Mouse (Mus musculus) embryonic facial prominence, embryonic 10.5 days (tissue): ENCODE measurements around the gene Clstn2. TPM values are rescaled to one million over a fixed set of nuclear protein-coding genes. Genes with fewer than 3 reads are reported as not detected.

Experiments used
- DNase-seq: peaks from one replicate; pipeline ENCODE4 v3.0.0-alpha.2; 2017; ENCODE audit warnings: low spot score
- H3K27ac ChIP-seq: fragments of 300-500 bp; sonication (generic); replicated peaks from 2 replicates; pipeline ENCODE4 v1.5.1; 2016; ENCODE audit warnings: mild to moderate bottlenecking
- H3K27me3 ChIP-seq: fragments of 300-500 bp; sonication (generic); replicated peaks from 2 replicates; pipeline ENCODE4 v1.6.1; 2016; ENCODE audit warnings: low read depth, mild to moderate bottlenecking; ENCODE audit not compliant: poor library complexity, severe bottlenecking
- H3K36me3 ChIP-seq: fragments of 300-500 bp; sonication (generic); replicated peaks from 2 replicates; pipeline ENCODE4 v1.6.1; 2016; ENCODE audit warnings: mild to moderate bottlenecking, moderate library complexity
- H3K4me1 ChIP-seq: fragments of 300-500 bp; sonication (generic); 2 replicates; pipeline ENCODE4 v1.6.1; 2016
- H3K4me3 ChIP-seq: fragments of 300-500 bp; sonication (generic); 2 replicates; pipeline ENCODE4 v1.5.1; 2016; ENCODE audit warnings: mild to moderate bottlenecking, moderate library complexity
- H3K9me3 ChIP-seq: fragments of 300-500 bp; sonication (generic); 2 replicates; pipeline ENCODE4 v1.6.1; 2016; ENCODE audit warnings: mild to moderate bottlenecking
- WGBS: fragments of 180-500 bp; shearing (Covaris S2); methylation state at CpG from one replicate; pipeline ENCODE4 v1.1.7; 2016; 5-methylcytosine and 5-hydroxymethylcytosine counted together
- polyA plus RNA-seq: library from polyadenylated mRNA; unstranded; fragments of >200 nt; fragmentation: Nextera tagmentation; extraction: Ambion mirVana; gene quantifications from 2 replicates; pipeline ENCODE4 v1.2.1, GENCODE M21; 2016

Clstn2 gene
- polyA plus RNA-seq, result 0.63 and 0.76 TPM in 2 replicates

GRCm38 (mm10) chr9:98032573-98033272, at the start of gene Clstn2:
Gene Clstn2, minus strand, starts transcription at chr9:98033181.
- peak within 1 kb of the TSS; percentile 67 for H3K27ac ChIP-seq
- WGBS, result 2% methylated on average over 73 of the region's 73 CpGs
- peaks cover 53% of the 10 kb centered on the region for H3K27me3 ChIP-seq
- peak within 1 kb of the TSS; percentile 75 for H3K4me3 ChIP-seq
- no peaks in the 10 kb centered on the region for H3K36me3 ChIP-seq
- H3K9me3 ChIP-seq, result no peaks in the 10 kb centered on the region
- peaks cover 18% of the 10 kb centered on the region for H3K4me1 ChIP-seq
- DNase-seq, result peak; percentile 85

GRCm38 (mm10) chr9:98067767-98068166, 34.8 kb upstream of the Clstn2 start:
- Histone ChIP-seq H3K9me3 (no peaks in the 10 kb centered on the region), H3K27ac (no peak overlapping the region), H3K4me3 (no peak overlapping the region), H3K36me3 (no peaks in the 10 kb centered on the region), H3K27me3 (no peaks in the 10 kb centered on the region), H3K4me1 (no peaks in the 10 kb centered on the region)
- 83% methylated on average over 5 of the region's 5 CpGs for WGBS
- DNase-seq, result no peak

GRCm38 (mm10) chr9:98061646-98062045, 28.7 kb upstream of the Clstn2 start:
- Histone ChIP-seq H3K9me3 (no peaks in the 10 kb centered on the region), H3K36me3 (no peaks in the 10 kb centered on the region), H3K27me3 (no peaks in the 10 kb centered on the region), H3K4me1 (no peaks in the 10 kb centered on the region), H3K4me3 (no peak overlapping the region), H3K27ac (no peak overlapping the region)
- no peak for DNase-seq
- WGBS, result 80% methylated on average over 3 of the region's 3 CpGs

GRCm38 (mm10) chr9:98057291-98057690, 24.3 kb upstream of the Clstn2 start:
- no peak for DNase-seq
- Histone ChIP-seq H3K27me3 (no peaks in the 10 kb centered on the region), H3K4me1 (no peaks in the 10 kb centered on the region), H3K9me3 (no peaks in the 10 kb centered on the region), H3K27ac (no peak overlapping the region), H3K4me3 (no peak overlapping the region), H3K36me3 (no peaks in the 10 kb centered on the region)
- WGBS, result 85% methylated on average over 2 of the region's 2 CpGs

GRCm38 (mm10) chr9:98051343-98051742, 18.4 kb upstream of the Clstn2 start:
- H3K4me3 ChIP-seq, result no peak overlapping the region
- H3K9me3 ChIP-seq, result no peaks in the 10 kb centered on the region
- WGBS, result 82% methylated on average over 12 of the region's 12 CpGs
- no peak overlapping the region for H3K27ac ChIP-seq
- H3K36me3 ChIP-seq, result no peaks in the 10 kb centered on the region
- DNase-seq, result no peak
- no peaks in the 10 kb centered on the region for H3K4me1 ChIP-seq
- no peaks in the 10 kb centered on the region for H3K27me3 ChIP-seq

GRCm38 (mm10) chr9:98033273-98033855, 383 bp upstream of the Clstn2 start:
- Histone ChIP-seq H3K4me1 (peaks cover 18% of the 10 kb centered on the region), H3K27ac (peak overlapping the region; percentile 67), H3K9me3 (no peaks in the 10 kb centered on the region), H3K36me3 (no peaks in the 10 kb centered on the region), H3K27me3 (peaks cover 51% of the 10 kb centered on the region), H3K4me3 (peak overlapping the region; percentile 75)
- DNase-seq, result no peak
- 1% methylated on average over 38 of the region's 38 CpGs for WGBS

- peak overlapping the region; percentile 75 for H3K4me3 ChIP-seq
- peaks cover 18% of the 10 kb centered on the region for H3K4me1 ChIP-seq
- no peaks in the 10 kb centered on the region for H3K9me3 ChIP-seq
- no peak overlapping the region for H3K27ac ChIP-seq
- peaks cover 55% of the 10 kb centered on the region for H3K27me3 ChIP-seq
- WGBS, result 1% methylated on average over 31 of the region's 31 CpGs
- no peaks in the 10 kb centered on the region for H3K36me3 ChIP-seq
- DNase-seq, result peak; percentile 35
Observed at GRCm38 (mm10) chr9:98031898-98032572, 946 bp downstream of the Clstn2 start.

GRCm38 (mm10) chr9:98030715-98031114, 2.3 kb downstream of the Clstn2 start:
- Histone ChIP-seq H3K9me3 (no peaks in the 10 kb centered on the region), H3K36me3 (no peaks in the 10 kb centered on the region), H3K4me1 (peaks cover 18% of the 10 kb centered on the region), H3K27me3 (peaks cover 53% of the 10 kb centered on the region), H3K4me3 (no peak overlapping the region), H3K27ac (no peak overlapping the region)
- DNase-seq, result no peak
- WGBS, result 21% methylated on average over 2 of the region's 2 CpGs

GRCm38 (mm10) chr9:98025548-98025947, 7.4 kb downstream of the Clstn2 start:
- Histone ChIP-seq H3K9me3 (no peaks in the 10 kb centered on the region), H3K36me3 (no peaks in the 10 kb centered on the region), H3K4me1 (no peaks in the 10 kb centered on the region), H3K27me3 (peaks cover 4% of the 10 kb centered on the region; the same call in 1 of the 2 replicates), H3K4me3 (no peak overlapping the region), H3K27ac (no peak overlapping the region)
- no peak for DNase-seq
- WGBS, result 88% methylated on average over 3 of the region's 3 CpGs

GRCm38 (mm10) chr9:98023069-98023468, 9.9 kb downstream of the Clstn2 start:
- peaks cover 4% of the 10 kb centered on the region; the same call in 1 of the 2 replicates for H3K27me3 ChIP-seq
- no peak overlapping the region for H3K27ac ChIP-seq
- H3K4me1 ChIP-seq, result no peaks in the 10 kb centered on the region
- H3K36me3 ChIP-seq, result no peaks in the 10 kb centered on the region
- DNase-seq, result no peak
- no peaks in the 10 kb centered on the region for H3K9me3 ChIP-seq
- WGBS, result 87% methylated on average over 11 of the region's 11 CpGs
- no peak overlapping the region for H3K4me3 ChIP-seq

GRCm38 (mm10) chr9:98019876-98020275, 13.1 kb downstream of the Clstn2 start:
- 82% methylated on average over 2 of the region's 2 CpGs for WGBS

GRCm38 (mm10) chr9:98018687-98019086, 14.3 kb downstream of the Clstn2 start:
- no peak for DNase-seq
- WGBS, result 87% methylated on average over 5 of the region's 5 CpGs
- Histone ChIP-seq H3K4me3 (no peak overlapping the region), H3K36me3 (no peaks in the 10 kb centered on the region), H3K27ac (no peak overlapping the region), H3K4me1 (no peaks in the 10 kb centered on the region), H3K9me3 (no peaks in the 10 kb centered on the region), H3K27me3 (no peaks in the 10 kb centered on the region)

More at GRCm38 (mm10) chr9:98019876-98020275, 13.1 kb downstream of the Clstn2 start:
- no peak overlapping the region for H3K4me3 ChIP-seq
- no peak for DNase-seq
- H3K9me3 ChIP-seq, result no peaks in the 10 kb centered on the region
- H3K4me1 ChIP-seq, result no peaks in the 10 kb centered on the region
- H3K27ac ChIP-seq, result no peak overlapping the region
- no peaks in the 10 kb centered on the region for H3K36me3 ChIP-seq
- H3K27me3 ChIP-seq, result no peaks in the 10 kb centered on the region

GRCm38 (mm10) chr9:98016576-98016975, 16.4 kb downstream of the Clstn2 start:
- 88% methylated on average over 5 of the region's 5 CpGs for WGBS
- no peaks in the 10 kb centered on the region for H3K27me3 ChIP-seq
- no peaks in the 10 kb centered on the region for H3K4me1 ChIP-seq
- no peak overlapping the region for H3K4me3 ChIP-seq
- DNase-seq, result no peak
- no peak overlapping the region for H3K27ac ChIP-seq
- H3K9me3 ChIP-seq, result no peaks in the 10 kb centered on the region
- H3K36me3 ChIP-seq, result no peaks in the 10 kb centered on the region
